Mouse (Mus musculus) liver, embryonic 14.5 days (tissue): Measurements from ENCODE around the gene Gm6377.

Experiments used
- CTCF ChIP-seq: IDR thresholded peaks from 2 replicates; pipeline ENCODE4 v1.5.1; 2016; ENCODE audit warnings: antibody characterized with exemption, low read depth, control low read depth
- EP300 ChIP-seq: IDR thresholded peaks from 2 replicates; pipeline ENCODE4 v1.6.1; 2016; ENCODE audit warnings: antibody characterized with exemption, low read depth

- TF ChIP-seq EP300: no peak
- no peak for TF ChIP-seq CTCF
Measured at GRCm38 (mm10) chrX:109228720-109229119, 32.2 kb downstream of the Gm6377 start.
